Mouse (Mus musculus): ENCODE results near the gene Lamc1.

DNA sequence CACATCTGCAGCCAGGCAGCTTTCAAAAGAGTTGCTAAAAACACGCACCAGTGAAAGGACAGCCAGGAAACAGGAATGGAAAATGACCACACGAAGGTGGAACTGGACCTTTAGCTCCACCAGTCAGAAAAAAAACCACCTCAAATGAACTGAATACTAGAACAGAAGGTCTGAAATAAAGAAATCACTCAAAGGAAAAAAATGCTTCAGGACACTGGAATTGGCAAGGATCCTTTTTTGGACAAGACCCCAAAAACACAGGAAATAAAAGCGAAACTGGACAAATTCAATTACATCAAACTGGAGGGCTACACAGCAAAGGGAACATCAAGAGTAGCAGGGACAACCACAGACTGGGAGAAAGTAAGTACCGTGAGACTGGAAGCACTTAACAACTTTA is 97.0 kb downstream of the Lamc1 start:
- TF ChIP-seq POLR2A (IDR thresholded peaks at IDR 0.05; ENCODE audit: low read depth, low read length) (no peak), CTCF (IDR thresholded peaks at IDR 0.05; ENCODE audit: extremely low read depth, insufficient read depth, insufficient read length, insufficient replicate concordance) (no peak)

All from spleen, adult 2 months (tissue).